Mouse (Mus musculus): ENCODE data around the gene Gm42906.

Gm42906 gene

GRCm38 (mm10) chr5:151154030-151154429, 273.9 kb downstream of the Gm42906 start:
- DNase-seq (ENCODE audit: low read depth, low spot score): no peak

- DNase-seq (ENCODE audit: low read depth, low spot score): no peak
Observed at GRCm38 (mm10) chr5:151151549-151151948, 276.4 kb downstream of the Gm42906 start.

- no peak for DNase-seq (ENCODE audit: low read depth, low spot score)
Observed at GRCm38 (mm10) chr5:151149509-151149908, 278.5 kb downstream of the Gm42906 start.

GRCm38 (mm10) chr5:151148079-151148478, 279.9 kb downstream of the Gm42906 start:
- DNase-seq (ENCODE audit: low read depth, low spot score): no peak

GRCm38 (mm10) chr5:151145807-151146206, 282.2 kb downstream of the Gm42906 start:
- no peak for DNase-seq (ENCODE audit: low read depth, low spot score)

- DNase-seq (ENCODE audit: low read depth, low spot score): no peak
Observed at GRCm38 (mm10) chr5:151143955-151144354, 284.0 kb downstream of the Gm42906 start.

GRCm38 (mm10) chr5:151142671-151143601, 285.0 kb downstream of the Gm42906 start:
- no peak for DNase-seq (ENCODE audit: low read depth, low spot score)

- no peak for DNase-seq (ENCODE audit: low read depth, low spot score)
Observed at GRCm38 (mm10) chr5:151142241-151142640, 285.7 kb downstream of the Gm42906 start.

- DNase-seq (ENCODE audit: low read depth, low spot score): no peak
Observed at GRCm38 (mm10) chr5:151137901-151138300, 290.1 kb downstream of the Gm42906 start.

GRCm38 (mm10) chr5:151137311-151137710, 290.7 kb downstream of the Gm42906 start:
- DNase-seq (ENCODE audit: low read depth, low spot score): no peak

GRCm38 (mm10) chr5:151135965-151136364, 292.0 kb downstream of the Gm42906 start:
- no peak for DNase-seq (ENCODE audit: low read depth, low spot score)

- DNase-seq (ENCODE audit: low read depth, low spot score): no peak
Observed at GRCm38 (mm10) chr5:151135078-151135826, 292.7 kb downstream of the Gm42906 start.

- no peak for DNase-seq (ENCODE audit: low read depth, low spot score)
Observed at GRCm38 (mm10) chr5:151134202-151134601, 293.8 kb downstream of the Gm42906 start.

- DNase-seq (ENCODE audit: low read depth, low spot score): no peak
Observed at GRCm38 (mm10) chr5:151133744-151134143, 294.2 kb downstream of the Gm42906 start.

GRCm38 (mm10) chr5:151129762-151130161, 298.2 kb downstream of the Gm42906 start:
- no peak for DNase-seq (ENCODE audit: low read depth, low spot score)

GRCm38 (mm10) chr5:151127298-151127717, 300.7 kb downstream of the Gm42906 start:
- DNase-seq (ENCODE audit: low read depth, low spot score): no peak

- DNase-seq (ENCODE audit: low read depth, low spot score): no peak
Observed at GRCm38 (mm10) chr5:151126608-151127005, 301.4 kb downstream of the Gm42906 start.

GRCm38 (mm10) chr5:151125985-151126607, 301.9 kb downstream of the Gm42906 start:
- no peak for DNase-seq (ENCODE audit: low read depth, low spot score)

GRCm38 (mm10) chr5:151117846-151118245, 310.1 kb downstream of the Gm42906 start:
- no peak for DNase-seq (ENCODE audit: low read depth, low spot score)

- no peak for DNase-seq (ENCODE audit: low read depth, low spot score)
Observed at GRCm38 (mm10) chr5:151116192-151116887, 311.6 kb downstream of the Gm42906 start.

- DNase-seq (ENCODE audit: low read depth, low spot score): no peak
Observed at GRCm38 (mm10) chr5:151112743-151113142, 315.2 kb downstream of the Gm42906 start.

Measured in CD4-positive helper T cell, adult 2 months (primary cell).